Mouse (Mus musculus) forebrain, embryonic 15.5 days (tissue): ENCODE measurements at regions not wholly inside any gene's neighbourhood (a gene's known extent, or its start where the extent isn't known, plus 50 kb on each side); places are given as distances from the start of the nearest gene placed in this dataset.

Experiments
- ATAC-seq: fragments of 200-750 bp; cut with Nextera tagmentation; replicated peaks from 2 replicates; pipeline ENCODE4 v1.8.0; 2017; ENCODE audit warnings: mild to moderate bottlenecking, moderate TSS enrichment, moderate library complexity
- H3K27ac ChIP-seq: fragments of 300-500 bp; sonication (generic); replicated peaks from 2 replicates; pipeline ENCODE4 v1.5.1; 2015; ENCODE audit warnings: mild to moderate bottlenecking, inconsistent platforms
- H3K27me3 ChIP-seq: fragments of 300-500 bp; sonication (generic); 2 replicates; pipeline ENCODE4 v1.6.1; 2015; ENCODE audit warnings: inconsistent platforms
- H3K36me3 ChIP-seq: fragments of 300-500 bp; sonication (generic); 2 replicates; pipeline ENCODE4 v1.6.1; 2015; ENCODE audit warnings: mild to moderate bottlenecking, inconsistent platforms
- H3K4me1 ChIP-seq: fragments of 300-500 bp; sonication (generic); 2 replicates; pipeline ENCODE4 v1.6.1; 2015; ENCODE audit warnings: inconsistent platforms
- H3K4me2 ChIP-seq: fragments of 300-500 bp; sonication (generic); replicated peaks from 2 replicates; pipeline ENCODE4 v1.6.1; 2015; ENCODE audit warnings: mild to moderate bottlenecking, inconsistent platforms
- H3K4me3 ChIP-seq: fragments of 300-500 bp; sonication (generic); 2 replicates; pipeline ENCODE4 v1.5.1; 2015; ENCODE audit warnings: mild to moderate bottlenecking, inconsistent platforms
- H3K9ac ChIP-seq: fragments of 300-500 bp; sonication (generic); replicated peaks from 2 replicates; pipeline ENCODE4 v1.6.1; 2015; ENCODE audit warnings: mild to moderate bottlenecking, inconsistent platforms
- H3K9me3 ChIP-seq: fragments of 300-500 bp; sonication (generic); 2 replicates; pipeline ENCODE4 v1.6.1; 2016; ENCODE audit warnings: inconsistent platforms
- WGBS: fragments of 180-500 bp; shearing (Covaris S2); methylation state at CpG from one replicate; pipeline ENCODE4 v1.1.7; 2015; ENCODE audit warnings: mixed read lengths; 5-methylcytosine and 5-hydroxymethylcytosine counted together

GRCm38 (mm10) chr5:106088478-106089185, 212.3 kb downstream of the Zfp326 start:
- no peaks in the 10 kb centered on the region for H3K27me3 ChIP-seq
- peaks cover 11% of the 10 kb centered on the region for H3K4me1 ChIP-seq
- 68% methylated on average over 5 of the region's 5 CpGs for WGBS
- peak overlapping the region; percentile 53 for H3K27ac ChIP-seq
- no peaks in the 10 kb centered on the region for H3K36me3 ChIP-seq
- H3K9ac ChIP-seq, result no peak overlapping the region
- no peak for ATAC-seq
- H3K9me3 ChIP-seq, result no peaks in the 10 kb centered on the region
- no peak overlapping the region for H3K4me3 ChIP-seq
- H3K4me2 ChIP-seq, result no peak overlapping the region

GRCm38 (mm10) chr5:106083786-106084185, 207.4 kb downstream of the Zfp326 start:
- 85% methylated on average over 4 of the region's 4 CpGs for WGBS
- no peaks in the 10 kb centered on the region for H3K27me3 ChIP-seq
- H3K4me2 ChIP-seq, result no peak overlapping the region
- H3K9me3 ChIP-seq, result no peaks in the 10 kb centered on the region
- peaks cover 6% of the 10 kb centered on the region; the same call in 1 of the 2 replicates for H3K4me1 ChIP-seq
- no peaks in the 10 kb centered on the region for H3K36me3 ChIP-seq
- H3K4me3 ChIP-seq, result no peak overlapping the region
- no peak for ATAC-seq
- no peak overlapping the region for H3K27ac ChIP-seq
- H3K9ac ChIP-seq, result no peak overlapping the region

- H3K4me3 ChIP-seq, result no peak overlapping the region
- H3K27ac ChIP-seq, result no peak overlapping the region
- no peaks in the 10 kb centered on the region for H3K36me3 ChIP-seq
- no peaks in the 10 kb centered on the region for H3K27me3 ChIP-seq
- H3K9me3 ChIP-seq, result no peaks in the 10 kb centered on the region
- H3K4me2 ChIP-seq, result no peak overlapping the region
- H3K4me1 ChIP-seq, result 0 out of 2 replicates have a peak, but pooled peaks cover 5% of the 10 kb centered on the region
- WGBS, result 68% methylated on average over 7 of the region's 7 CpGs
- H3K9ac ChIP-seq, result no peak overlapping the region
- ATAC-seq, result no peak
These were observed 206.5 kb downstream of the Zfp326 start for GRCm38 (mm10) chr5:106082891-106083290.

GRCm38 (mm10) chr5:106067124-106067551, 190.8 kb downstream of the Zfp326 start:
- WGBS, result 18% methylated on average over 9 of the region's 9 CpGs
- Histone ChIP-seq H3K4me2 (no peak overlapping the region), H3K4me3 (no peak overlapping the region), H3K9ac (no peak overlapping the region), H3K9me3 (no peaks in the 10 kb centered on the region), H3K27me3 (no peaks in the 10 kb centered on the region), H3K36me3 (no peaks in the 10 kb centered on the region), H3K27ac (no peak overlapping the region), H3K4me1 (peaks cover 11% of the 10 kb centered on the region)
- 0 out of 2 replicates have a peak, but pooled peaks have one; percentile 46 for ATAC-seq

GRCm38 (mm10) chr5:106066706-106067105, 190.3 kb downstream of the Zfp326 start:
- ATAC-seq, result no peak; the same call in 1 of the 2 replicates
- Histone ChIP-seq H3K27me3 (no peaks in the 10 kb centered on the region), H3K27ac (no peak overlapping the region)

GRCm38 (mm10) chr5:106064366-106064765, 188.0 kb downstream of the Zfp326 start:
- H3K36me3 ChIP-seq, result no peaks in the 10 kb centered on the region
- H3K4me2 ChIP-seq, result no peak overlapping the region
- WGBS, result 92% methylated on average over 7 of the region's 7 CpGs
- H3K4me3 ChIP-seq, result no peak overlapping the region
- no peaks in the 10 kb centered on the region for H3K9me3 ChIP-seq
- H3K27ac ChIP-seq, result no peak overlapping the region
- no peak overlapping the region for H3K9ac ChIP-seq
- H3K4me1 ChIP-seq, result peaks cover 11% of the 10 kb centered on the region
- H3K27me3 ChIP-seq, result no peaks in the 10 kb centered on the region
- ATAC-seq, result no peak

More at GRCm38 (mm10) chr5:106066706-106067105, 190.3 kb downstream of the Zfp326 start:
- no peaks in the 10 kb centered on the region for H3K9me3 ChIP-seq
- H3K4me2 ChIP-seq, result no peak overlapping the region
- H3K36me3 ChIP-seq, result no peaks in the 10 kb centered on the region
- H3K4me1 ChIP-seq, result peaks cover 11% of the 10 kb centered on the region
- no peak overlapping the region for H3K9ac ChIP-seq
- H3K4me3 ChIP-seq, result no peak overlapping the region

GRCm38 (mm10) chr5:106062926-106063325, 186.6 kb downstream of the Zfp326 start:
- 91% methylated on average over 6 of the region's 6 CpGs for WGBS
- peaks cover 11% of the 10 kb centered on the region for H3K4me1 ChIP-seq

GRCm38 (mm10) chr5:106056631-106057030, 180.3 kb downstream of the Zfp326 start:
- Histone ChIP-seq H3K36me3 (no peaks in the 10 kb centered on the region), H3K27ac (no peak overlapping the region), H3K9ac (no peak overlapping the region), H3K27me3 (no peaks in the 10 kb centered on the region), H3K4me1 (no peaks in the 10 kb centered on the region), H3K4me2 (no peak overlapping the region), H3K9me3 (no peaks in the 10 kb centered on the region), H3K4me3 (no peak overlapping the region)
- no peak for ATAC-seq
- WGBS, result 34% methylated on average over 9 of the region's 9 CpGs

More at GRCm38 (mm10) chr5:106062926-106063325, 186.6 kb downstream of the Zfp326 start:
- Histone ChIP-seq H3K27me3 (no peaks in the 10 kb centered on the region), H3K4me3 (no peak overlapping the region), H3K36me3 (no peaks in the 10 kb centered on the region), H3K4me2 (no peak overlapping the region), H3K27ac (no peak overlapping the region), H3K9ac (no peak overlapping the region), H3K9me3 (no peaks in the 10 kb centered on the region)
- ATAC-seq, result no peak

- no peak for ATAC-seq
- 41% methylated on average over 8 of the region's 8 CpGs for WGBS
- H3K27ac ChIP-seq, result no peak overlapping the region
- H3K4me1 ChIP-seq, result no peaks in the 10 kb centered on the region
- no peaks in the 10 kb centered on the region for H3K27me3 ChIP-seq
- H3K9ac ChIP-seq, result no peak overlapping the region
- no peak overlapping the region for H3K4me3 ChIP-seq
- H3K9me3 ChIP-seq, result no peaks in the 10 kb centered on the region
- H3K36me3 ChIP-seq, result no peaks in the 10 kb centered on the region
- H3K4me2 ChIP-seq, result no peak overlapping the region
These were observed 178.9 kb downstream of the Zfp326 start for GRCm38 (mm10) chr5:106055221-106055620.

GRCm38 (mm10) chr5:106051026-106051425, 174.7 kb downstream of the Zfp326 start:
- no peak overlapping the region for H3K9ac ChIP-seq
- no peak for ATAC-seq
- 95% methylated on average over 8 of the region's 8 CpGs for WGBS

GRCm38 (mm10) chr5:106044878-106045585, 168.7 kb downstream of the Zfp326 start:
- 28% methylated on average over 12 of the region's 12 CpGs for WGBS
- no peaks in the 10 kb centered on the region for H3K36me3 ChIP-seq
- H3K27ac ChIP-seq, result 0 out of 2 replicates have a peak overlapping the region, but pooled peaks have one; percentile 7
- peaks cover 8% of the 10 kb centered on the region for H3K4me1 ChIP-seq
- ATAC-seq, result peak; percentile 64; the same call in 1 of the 2 replicates
- no peaks in the 10 kb centered on the region for H3K27me3 ChIP-seq
- no peaks in the 10 kb centered on the region for H3K9me3 ChIP-seq
- no peak overlapping the region for H3K4me2 ChIP-seq
- H3K9ac ChIP-seq, result no peak overlapping the region
- H3K4me3 ChIP-seq, result no peak overlapping the region

More at GRCm38 (mm10) chr5:106051026-106051425, 174.7 kb downstream of the Zfp326 start:
- Histone ChIP-seq H3K4me1 (no peaks in the 10 kb centered on the region), H3K27ac (no peak overlapping the region), H3K36me3 (no peaks in the 10 kb centered on the region), H3K9me3 (no peaks in the 10 kb centered on the region), H3K4me2 (no peak overlapping the region), H3K27me3 (no peaks in the 10 kb centered on the region), H3K4me3 (no peak overlapping the region)

GRCm38 (mm10) chr5:106038321-106038720, 162.0 kb downstream of the Zfp326 start:
- H3K9ac ChIP-seq, result no peak overlapping the region
- no peaks in the 10 kb centered on the region for H3K27me3 ChIP-seq
- no peaks in the 10 kb centered on the region for H3K9me3 ChIP-seq
- no peak overlapping the region for H3K27ac ChIP-seq
- 95% methylated on average over 18 of the region's 18 CpGs for WGBS
- no peak overlapping the region for H3K4me2 ChIP-seq
- no peak overlapping the region for H3K4me3 ChIP-seq
- no peaks in the 10 kb centered on the region for H3K36me3 ChIP-seq
- H3K4me1 ChIP-seq, result peaks cover 2% of the 10 kb centered on the region; the same call in 1 of the 2 replicates
- ATAC-seq, result no peak
